In genomic region chr16:66005954-66006580, GRCm38 (mm10) we compare ENCODE assay signal across 8 mouse cellular contexts.
DNase-seq lines count a peak whose midpoint lies in the region; TF ChIP-seq lines count a peak whose summit lies in the region.

No protein-coding gene starts in this region.

- no peak overlapping the region for H3K27ac ChIP-seq in gastrocnemius, adult 2 months
- no peak overlapping the region for H3K27ac ChIP-seq in cortical plate, adult 2 months (ENCODE audit: insufficient read depth, low read length)

- DNase-seq in gastrocnemius, adult 2 months: peak; percentile 27
- no peak for DNase-seq in gastrocnemius, postnatal 25 days
- peak; percentile 62 for DNase-seq in testis, postnatal 10 days (ENCODE audit: low spot score)
- no peak for DNase-seq in testis, postnatal 14 days (ENCODE audit: low spot score)
- DNase-seq in induced T-regulatory cell, adult 2 months (ENCODE audit: low read depth): peak; percentile 28
- peak; percentile 57 for DNase-seq in mesoderm, embryonic 11.5 days (ENCODE audit: low read depth, low spot score)
- no peak for DNase-seq in c-Kit-positive CD71-positive TER-119-positive erythroid progenitor cells, embryonic 14.5 days (ENCODE audit: low spot score)

- H3K4me1 ChIP-seq in cortical plate, adult 2 months (ENCODE audit: control insufficient read depth, insufficient read depth, low read length): no peaks in the 10 kb centered on the region

- TF ChIP-seq POLR2A in cortical plate, adult 2 months (IDR thresholded peaks at IDR 0.05; ENCODE audit: extremely low read depth, insufficient read depth, low read length): no peak

- intact Hi-C loops in gastrocnemius, adult 2 months (cut with DNase I): loop anchor here (5.0 to 10.0 kb wide), 2 partner anchors 219 to 291 kb away; no protein-coding TSS in a partner anchor

- peak; percentile 79 for TF ChIP-seq CTCF in gastrocnemius, adult 2 months (IDR thresholded peaks at IDR 0.05)
- TF ChIP-seq CTCF in cortical plate, adult 2 months (IDR thresholded peaks at IDR 0.05; ENCODE audit: extremely low read depth, insufficient read depth, low read length): peak; percentile 48; the same call in 1 of the 2 replicates

- no peak overlapping the region for H3K4me3 ChIP-seq in gastrocnemius, adult 2 months
- no peak overlapping the region for H3K4me3 ChIP-seq in cortical plate, adult 2 months (ENCODE audit: insufficient read depth, low read length)

Comparison
In these comparisons a context has a peak if more than half of its experiments do, and no peak if none do; other contexts are left out.
1. DNase-seq: peak in gastrocnemius, adult 2 months (single experiment), testis, postnatal 10 days (single experiment), induced T-regulatory cell, adult 2 months (single experiment) and mesoderm, embryonic 11.5 days (single experiment); none in gastrocnemius, postnatal 25 days (single experiment), testis, postnatal 14 days (single experiment) and c-Kit-positive CD71-positive TER-119-positive erythroid progenitor cells, embryonic 14.5 days (single experiment).